Mouse (Mus musculus) bone marrow macrophage, adult 2 months (primary cell): ENCODE measurements at regions not wholly inside any gene's neighbourhood (a gene's known extent, or its start where the extent isn't known, plus 50 kb on each side); places are given as distances from the start of the nearest gene placed in this dataset.
"Not testable (repeated sequence)": the region's sequence is repeated elsewhere in the genome, so short reads cannot be mapped to it uniquely, and the experiment has no call there.

ENCODE experiments used
- H3K27ac ChIP-seq: 2 replicates; pipeline ENCODE4 v1.5.1; 2012; ENCODE audit warnings: low read depth, low read length; ENCODE audit not compliant: insufficient read depth
- H3K4me1 ChIP-seq: 2 replicates; pipeline ENCODE4 v1.6.1; 2012; ENCODE audit warnings: low read length; ENCODE audit not compliant: control insufficient read depth, insufficient read depth
- H3K4me3 ChIP-seq: 2 replicates; pipeline ENCODE4 v1.5.1; 2012; ENCODE audit warnings: mild to moderate bottlenecking, low read length, moderate library complexity; ENCODE audit not compliant: insufficient read depth
- CTCF ChIP-seq: IDR thresholded peaks from 2 replicates; pipeline ENCODE4 v1.5.1; 2012; ENCODE audit warnings: low read depth, mild to moderate bottlenecking, low read length, moderate library complexity
- POLR2A ChIP-seq: IDR thresholded peaks from 2 replicates; pipeline ENCODE4 v1.6.1; 2012; ENCODE audit warnings: mild to moderate bottlenecking, low read depth, low read length, borderline replicate concordance

DNA sequence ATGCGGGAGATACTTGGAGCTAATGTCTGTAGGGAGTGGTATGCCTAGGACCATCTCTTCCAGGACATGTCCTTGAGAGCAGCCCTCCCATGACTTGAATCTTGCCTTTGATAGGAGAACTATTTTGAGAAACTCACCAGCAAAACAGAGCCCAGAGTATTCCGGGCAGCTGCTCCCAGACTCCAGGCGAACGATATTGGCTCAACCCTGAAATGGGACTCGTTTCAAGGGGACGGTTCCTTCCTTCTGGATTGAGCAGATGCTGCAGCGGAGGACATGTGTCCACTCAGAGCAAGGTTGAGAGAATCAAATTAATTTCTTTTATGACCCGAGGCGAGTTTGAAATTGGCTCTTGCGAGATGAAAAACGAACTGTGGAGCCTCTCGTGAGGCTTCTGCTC is 105.7 kb downstream of the Nucb2 start:
- Histone ChIP-seq H3K4me1 (peaks cover 10% of the 10 kb centered on the region), H3K4me3 (no peak overlapping the region), H3K27ac (no peak overlapping the region)
- TF ChIP-seq CTCF = no peak
- no peak for TF ChIP-seq POLR2A

DNA sequence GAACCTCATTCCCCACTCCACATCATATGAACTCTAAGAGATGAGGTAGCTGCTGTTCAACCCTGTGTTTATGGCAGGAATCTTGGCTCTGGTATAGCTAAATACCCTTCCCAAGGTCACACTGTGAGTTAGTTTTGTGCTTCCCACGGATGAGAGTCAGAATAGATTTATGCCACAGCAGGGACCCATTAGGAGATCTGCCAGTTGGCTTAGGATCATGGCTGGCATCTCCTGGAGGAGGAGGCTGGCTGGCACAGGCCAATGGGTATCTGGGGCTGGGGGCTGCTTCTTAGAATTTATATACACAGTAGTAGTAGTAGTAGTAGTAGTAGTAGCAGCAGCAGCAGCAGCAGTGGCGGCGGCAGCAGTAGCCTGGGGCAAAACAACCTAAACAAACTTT is 111.8 kb downstream of the Nucb2 start:
- TF ChIP-seq CTCF = no peak
- TF ChIP-seq POLR2A = no peak
- H3K27ac ChIP-seq = no peak overlapping the region
- H3K4me1 ChIP-seq = no peaks in the 10 kb centered on the region
- no peak overlapping the region for H3K4me3 ChIP-seq

DNA sequence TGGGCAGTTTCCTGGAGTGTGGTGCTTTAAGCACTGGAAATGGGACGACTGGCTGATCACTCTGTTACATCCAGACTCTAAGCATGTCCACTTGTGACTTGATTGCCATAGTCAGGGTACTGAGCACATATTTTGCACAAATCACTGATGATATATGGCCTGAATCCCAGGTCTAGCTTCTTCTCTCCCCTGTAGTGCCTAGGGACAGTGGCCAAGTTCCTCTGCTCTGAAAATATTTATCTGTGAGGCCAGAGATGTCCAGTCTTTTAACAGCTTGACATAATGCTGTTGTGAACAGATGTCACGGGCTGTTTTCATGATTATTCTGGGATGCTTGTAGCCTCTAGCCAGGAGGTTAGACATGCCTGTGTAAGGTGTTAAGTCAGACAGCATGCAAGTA is 115.5 kb downstream of the Nucb2 start:
- Histone ChIP-seq H3K4me3 (no peak overlapping the region), H3K27ac (no peak overlapping the region), H3K4me1 (no peaks in the 10 kb centered on the region)
- TF ChIP-seq POLR2A (no peak), CTCF (no peak)

DNA sequence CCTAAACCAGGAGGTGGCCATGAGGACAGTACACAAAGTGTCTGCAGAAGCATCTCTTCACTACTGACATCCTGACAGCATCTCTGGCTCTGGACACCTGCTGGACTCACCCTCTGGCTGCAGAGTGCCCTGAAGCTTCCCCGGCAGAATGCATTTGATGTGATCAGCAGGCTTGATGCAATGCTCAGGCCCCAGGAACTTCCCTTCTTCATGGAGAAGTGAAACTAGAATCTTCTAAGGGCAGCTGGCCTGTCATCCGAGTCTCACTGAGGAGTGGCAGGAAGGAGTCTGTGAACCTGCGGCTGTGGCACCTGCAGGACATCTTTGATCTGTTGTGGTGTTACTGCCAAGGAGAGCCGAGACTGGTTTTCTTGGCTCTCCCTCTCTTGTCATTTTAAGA is 116.2 kb downstream of the Nucb2 start:
- H3K27ac ChIP-seq = no peak overlapping the region
- no peaks in the 10 kb centered on the region for H3K4me1 ChIP-seq
- no peak for TF ChIP-seq CTCF
- no peak for TF ChIP-seq POLR2A
- no peak overlapping the region for H3K4me3 ChIP-seq

DNA sequence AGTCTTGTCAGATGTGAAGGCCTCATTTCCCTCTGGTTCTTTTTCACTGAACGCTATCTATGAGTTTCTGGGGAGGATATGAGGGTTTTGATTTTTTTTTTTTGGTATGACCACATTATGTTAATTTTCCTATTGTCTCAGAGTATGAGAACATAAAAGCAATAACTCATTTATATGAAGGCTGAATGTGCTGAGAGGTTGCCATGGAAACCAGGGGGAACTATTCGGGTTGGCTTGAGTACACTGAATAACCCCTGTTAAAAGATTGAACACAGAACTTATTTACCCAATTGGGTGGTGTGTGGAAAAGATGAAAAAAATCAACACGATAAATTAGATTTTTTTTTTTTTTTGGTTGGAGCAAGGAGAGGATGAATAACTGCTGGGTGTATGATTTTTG is 129.0 kb downstream of the Nucb2 start:
- no peak overlapping the region for H3K27ac ChIP-seq
- H3K4me1 ChIP-seq = no peaks in the 10 kb centered on the region
- no peak overlapping the region for H3K4me3 ChIP-seq
- TF ChIP-seq POLR2A (no peak), CTCF (no peak)

DNA sequence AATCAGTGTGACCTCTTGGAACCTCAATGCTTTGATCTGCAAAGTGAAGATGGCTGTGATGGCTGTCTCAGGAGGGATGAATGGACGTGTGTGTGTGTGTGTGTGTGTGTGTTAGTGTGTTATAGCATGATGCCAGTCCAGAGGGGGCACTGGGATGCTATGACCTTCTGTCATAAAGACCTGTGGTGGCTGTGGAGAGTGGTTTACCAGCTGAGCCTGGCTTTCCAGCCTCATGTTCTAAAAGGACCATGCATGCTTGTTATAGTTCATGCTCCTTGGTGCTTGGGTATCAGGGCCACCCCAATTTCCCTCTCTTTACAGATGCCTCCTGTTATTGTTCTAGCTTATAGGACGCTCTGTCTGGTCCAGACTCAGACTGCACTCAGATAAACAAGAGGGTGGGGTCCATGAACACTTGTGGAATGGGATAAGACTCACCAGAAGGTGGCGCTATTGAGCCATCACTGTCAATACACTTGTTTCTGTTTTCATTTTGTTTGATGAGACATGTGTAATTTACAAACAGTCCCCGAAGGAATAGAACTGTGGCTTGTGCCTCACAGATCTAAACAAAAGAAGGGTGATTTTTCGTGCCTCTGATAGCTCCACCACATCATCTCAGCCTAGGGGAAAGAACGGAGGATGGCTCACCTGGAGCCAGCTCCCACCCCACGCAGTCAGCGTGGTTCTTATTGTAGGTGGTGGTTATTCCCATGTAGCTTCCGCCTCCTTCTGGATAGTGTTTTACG is 140.9 kb downstream of the Nucb2 start:
- TF ChIP-seq POLR2A (no peak), CTCF (no peak)
- Histone ChIP-seq H3K27ac (no peak overlapping the region), H3K4me1 (no peaks in the 10 kb centered on the region), H3K4me3 (no peak overlapping the region)

DNA sequence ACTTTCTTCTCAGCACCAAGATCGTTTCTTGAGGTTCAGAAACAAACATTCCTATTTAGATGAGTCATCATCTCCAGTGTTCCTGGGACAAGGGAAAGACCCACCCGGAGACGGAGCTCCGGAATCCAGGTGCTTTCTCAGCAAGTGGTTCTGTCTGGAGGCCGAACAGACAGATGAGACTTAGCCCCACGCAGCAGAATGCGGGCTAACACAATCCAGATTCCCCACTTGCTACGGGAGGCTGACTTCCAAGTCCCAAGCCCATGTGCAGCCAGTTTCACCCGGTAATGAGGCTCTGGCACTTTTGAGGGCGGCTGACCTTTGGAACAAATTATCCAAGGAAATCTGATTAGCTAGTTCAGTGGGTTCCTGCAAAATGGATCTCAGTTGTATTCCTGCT is 150.3 kb downstream of the Nucb2 start:
- TF ChIP-seq CTCF = no peak
- no peak for TF ChIP-seq POLR2A
- Histone ChIP-seq H3K4me1 (no peaks in the 10 kb centered on the region), H3K4me3 (no peak overlapping the region), H3K27ac (no peak overlapping the region)

DNA sequence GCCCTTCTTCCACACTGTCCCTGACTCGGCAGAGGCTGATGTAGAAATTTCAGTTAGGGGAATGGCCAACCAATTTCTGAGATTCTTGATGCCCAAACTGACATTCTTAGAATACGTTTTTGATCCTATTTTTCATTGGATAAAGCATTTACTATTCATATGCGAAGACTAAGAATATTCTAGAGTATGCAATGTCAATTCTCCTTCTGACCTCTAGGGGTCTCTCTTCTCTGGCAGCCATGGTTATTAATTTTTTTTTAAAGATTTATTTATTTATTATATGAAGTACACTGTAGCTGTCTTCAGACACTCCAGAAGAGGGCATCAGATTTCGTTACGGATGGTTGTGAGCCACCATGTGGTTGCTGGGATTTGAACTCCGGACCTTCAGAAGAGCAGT is 152.9 kb downstream of the Nucb2 start:
- H3K4me3 ChIP-seq, H3K27ac ChIP-seq, H3K4me1 ChIP-seq: not testable (repeated sequence)

DNA sequence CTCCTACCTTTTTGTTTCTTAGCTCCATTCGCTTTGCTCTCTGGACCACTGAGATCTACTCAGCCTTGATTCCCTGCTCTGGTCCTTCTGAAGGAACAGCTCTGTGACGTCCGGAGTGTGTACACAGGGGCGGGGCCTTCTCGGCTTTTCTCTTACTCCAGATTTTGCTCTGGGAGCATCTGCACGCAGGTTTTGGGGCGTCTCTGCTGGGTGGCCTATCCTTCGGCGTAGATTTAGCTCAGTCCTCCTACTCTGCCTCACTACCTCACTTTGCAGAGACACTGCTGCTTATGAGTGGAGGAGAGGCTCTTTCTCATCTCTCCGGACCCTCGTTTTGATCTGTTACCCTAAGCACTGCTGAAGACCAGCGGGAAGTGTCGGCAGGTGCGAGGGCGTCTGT is 161.4 kb downstream of the Nucb2 start:
- TF ChIP-seq POLR2A (no peak), CTCF (no peak)
- Histone ChIP-seq H3K4me3 (no peak overlapping the region), H3K4me1 (no peaks in the 10 kb centered on the region), H3K27ac (no peak overlapping the region)

DNA sequence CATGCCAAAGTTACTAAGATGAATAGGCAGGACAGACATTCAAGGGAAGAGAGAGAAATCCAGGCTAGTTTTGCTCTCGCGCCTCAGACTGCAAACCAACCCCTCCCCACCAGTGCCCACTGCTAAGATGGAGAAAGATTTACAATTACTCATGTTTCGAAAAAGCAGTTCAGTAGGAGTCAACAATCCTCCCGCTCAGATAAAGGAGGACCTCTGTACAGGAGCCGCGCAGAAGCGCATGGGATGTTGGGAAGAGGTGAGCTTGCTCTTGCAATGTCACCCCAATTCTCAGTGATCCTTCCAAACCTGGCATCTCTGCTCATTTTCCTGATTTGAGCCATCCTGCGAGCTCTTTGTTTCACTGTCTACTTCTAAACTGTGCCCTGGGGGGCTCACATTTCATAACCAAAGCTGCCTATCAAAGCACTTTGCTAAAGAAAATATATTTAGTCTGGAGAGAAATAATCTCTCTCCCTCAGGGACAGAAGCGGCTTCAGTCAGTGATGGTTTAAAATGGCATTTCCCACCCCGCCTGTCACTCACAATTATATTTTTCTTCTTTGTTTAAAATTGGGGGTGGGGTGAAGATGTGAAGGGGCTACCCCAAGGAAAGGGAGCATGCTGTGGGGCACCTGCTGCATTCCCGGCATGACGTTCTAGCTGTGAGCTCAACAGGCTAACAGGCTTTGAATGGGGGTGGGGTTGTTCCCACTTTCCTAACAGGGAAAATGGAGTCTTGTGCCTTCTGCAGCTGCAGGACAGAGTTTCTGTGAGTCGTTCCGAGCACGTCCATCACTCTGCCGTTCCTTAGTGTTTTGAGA is 170.2 kb downstream of the Nucb2 start:
- TF ChIP-seq POLR2A = no peak
- no peak for TF ChIP-seq CTCF

DNA sequence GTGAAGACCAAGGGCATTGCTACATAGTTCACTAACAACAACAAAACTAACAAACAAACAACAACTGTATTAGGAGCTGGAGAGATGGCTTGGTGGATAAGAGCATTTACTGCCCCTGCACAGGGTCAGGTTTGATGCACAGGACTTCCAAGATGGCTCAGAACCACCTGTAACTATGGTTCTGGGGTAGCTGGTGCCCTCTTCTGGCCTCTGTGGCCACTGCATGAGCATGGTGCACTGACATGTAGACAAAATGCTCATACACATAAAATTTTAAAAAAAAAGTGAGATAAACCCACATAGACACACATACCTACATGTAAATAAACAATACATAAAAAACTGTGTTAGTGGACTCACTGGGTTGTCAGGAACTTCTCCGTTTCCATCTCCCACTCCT is 172.5 kb downstream of the Nucb2 start:
- TF ChIP-seq POLR2A (no peak), CTCF (no peak)
- no peaks in the 10 kb centered on the region for H3K4me1 ChIP-seq
- H3K27ac ChIP-seq = no peak overlapping the region
- H3K4me3 ChIP-seq = no peak overlapping the region

More for the DNA sequence above, 170.2 kb downstream of the Nucb2 start:
- no peak overlapping the region for H3K27ac ChIP-seq
- no peak overlapping the region for H3K4me3 ChIP-seq
- H3K4me1 ChIP-seq = no peaks in the 10 kb centered on the region
